ENCODE assay signal across 9 mouse cellular contexts in the genomic region with DNA sequence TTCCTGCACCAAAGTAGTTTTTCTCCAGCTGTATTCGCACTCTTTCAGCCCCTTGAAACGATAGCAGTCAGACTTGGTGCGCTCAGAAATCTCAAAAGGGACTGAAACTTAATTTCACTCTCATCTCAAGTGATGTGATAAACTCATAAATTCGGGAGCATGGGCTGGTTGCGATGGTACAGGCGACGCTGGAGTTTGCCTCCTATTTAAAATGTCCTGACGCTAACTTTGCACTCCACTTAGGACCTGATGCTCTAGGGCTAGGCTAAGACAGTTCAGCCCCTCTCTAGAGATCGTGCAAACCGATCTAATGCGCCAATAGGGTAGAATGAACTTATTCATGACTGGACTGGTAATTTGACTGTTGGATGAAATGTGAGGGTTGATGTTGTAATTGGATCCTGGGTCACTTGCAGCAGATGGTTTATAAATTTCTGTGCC. TPM values are rescaled to one million over a fixed set of nuclear protein-coding genes. Genes with fewer than 3 reads are reported as not detected.
DNase-seq lines count a peak whose midpoint lies in the region; ATAC-seq and TF ChIP-seq lines count a peak whose summit lies in the region.
"Had no signal": no experiment of that assay in that cellular context is flagged by ENCODE, and none has a peak within 500 bp of the region (broad histone marks: within the 10 kb centered on the region; RNA-seq: fewer than 3 reads in every experiment).

No protein-coding gene starts in this region.

- ATAC-seq in forebrain, embryonic 12.5 days (ENCODE audit: low FRiP score), result no peak
- ATAC-seq in liver, embryonic 14.5 days (ENCODE audit: insufficient read depth), result no peak
- ATAC-seq in stomach, embryonic 15.5 days (ENCODE audit: insufficient read depth, low FRiP score, low read depth), result no peak

- H3K27ac ChIP-seq in forebrain, embryonic 12.5 days, result peak overlapping the region; percentile 100
- peak overlapping the region; percentile 99 for H3K27ac ChIP-seq in liver, embryonic 14.5 days
- H3K27ac ChIP-seq in stomach, embryonic 15.5 days, result peak overlapping the region; percentile 100

- H3K4me1 ChIP-seq in forebrain, embryonic 12.5 days, result peaks cover 25% of the 10 kb centered on the region
- peaks cover 21 to 22% of the 10 kb centered on the region in 2 experiments for H3K4me1 ChIP-seq in liver, embryonic 14.5 days (replicated peaks; ENCODE audit: control insufficient read depth in 2 of 2, insufficient read depth in 2 of 2, low read length in 1 of 2)
- H3K4me1 ChIP-seq in stomach, embryonic 15.5 days, result peaks cover 19% of the 10 kb centered on the region

- peak; percentile 14 for DNase-seq in kidney, postnatal 10 days
- DNase-seq in kidney, postnatal 4 days, result no peak
- peak; percentile 50 for DNase-seq in R1 (ENCODE audit: low read depth, low spot score)
- peak in 1 of 3 experiments; percentile 47 for DNase-seq in liver, embryonic 14.5 days (ENCODE audit: low read depth in 3 of 3, low spot score in 3 of 3)
- DNase-seq in natural killer cell, adult 2 months (ENCODE audit: low spot score in 2 of 2), result no peak
- DNase-seq in adrenal gland, postnatal 14 days, result no peak

- under 1% methylated on average over 11 of the region's 11 CpGs for WGBS in forebrain, embryonic 12.5 days
- WGBS in liver, embryonic 14.5 days (ENCODE audit: insufficient replicate concordance), result under 1% methylated on average over 11 of the region's 11 CpGs
- WGBS in stomach, embryonic 15.5 days, result under 1% methylated on average over 11 of the region's 11 CpGs

- peak overlapping the region; percentile 88 for H3K4me2 ChIP-seq in forebrain, embryonic 12.5 days
- peak overlapping the region; percentile 99 for H3K4me2 ChIP-seq in liver, embryonic 14.5 days (ENCODE audit: low read depth)
- peak overlapping the region; percentile 73 for H3K4me2 ChIP-seq in stomach, embryonic 15.5 days

- no peaks in the 10 kb centered on the region for H3K27me3 ChIP-seq in forebrain, embryonic 12.5 days
- no peaks in the 10 kb centered on the region for H3K27me3 ChIP-seq in liver, embryonic 14.5 days (ENCODE audit: control insufficient read depth, insufficient read depth, low read length)
- H3K27me3 ChIP-seq in stomach, embryonic 15.5 days (replicated peaks), result no peaks in the 10 kb centered on the region

- H3K36me3 ChIP-seq in forebrain, embryonic 12.5 days (replicated peaks), result 0 out of 2 replicates have a peak, but pooled peaks cover 3% of the 10 kb centered on the region
- H3K36me3 ChIP-seq in liver, embryonic 14.5 days (replicated peaks; ENCODE audit: control insufficient read depth, insufficient read depth, low read depth), result peaks cover 9% of the 10 kb centered on the region; the same call in 1 of the 2 replicates
- no peaks in the 10 kb centered on the region for H3K36me3 ChIP-seq in stomach, embryonic 15.5 days

- H3K9ac ChIP-seq in forebrain, embryonic 12.5 days, result peak overlapping the region; percentile 98
- H3K9ac ChIP-seq in liver, embryonic 14.5 days (replicated peaks), result peak overlapping the region; percentile 100
- peak overlapping the region; percentile 97 for H3K9ac ChIP-seq in stomach, embryonic 15.5 days

- TF ChIP-seq CTCF in liver, embryonic 14.5 days (IDR thresholded peaks at IDR 0.05; ENCODE audit: low read depth), result no peak

- H3K4me3 ChIP-seq in forebrain, embryonic 12.5 days (replicated peaks), result peak overlapping the region; percentile 90
- H3K4me3 ChIP-seq in liver, embryonic 14.5 days (ENCODE audit: insufficient read depth in 1 of 2, low read depth in 2 of 2, low read length in 2 of 2), result peak overlapping the region; percentile 79 to 100
- H3K4me3 ChIP-seq in stomach, embryonic 15.5 days (replicated peaks), result peak overlapping the region; percentile 89

- H3K9me3 ChIP-seq in forebrain, embryonic 12.5 days, result no peaks in the 10 kb centered on the region
- H3K9me3 ChIP-seq in liver, embryonic 14.5 days (ENCODE audit: control insufficient read depth, low read length), result no peaks in the 10 kb centered on the region
- no peaks in the 10 kb centered on the region for H3K9me3 ChIP-seq in stomach, embryonic 15.5 days

- TF ChIP-seq EP300 in liver, embryonic 14.5 days (IDR thresholded peaks at IDR 0.05; ENCODE audit: low read depth), result no peak

RNA-seq across cellular contexts. Expression of a gene that starts 0.4 kb away (rescaled TPM):
- 0.61 and 1.2 TPM in 2 replicates for polyA plus RNA-seq in forebrain, embryonic 12.5 days (2016; fragmentation: Nextera tagmentation; extraction: Ambion mirVana)
- not detected in 2 replicates for polyA plus RNA-seq in liver, embryonic 14.5 days (2012; rRNA removed)
- polyA plus RNA-seq in liver, embryonic 14.5 days (2014; fragmentation: Nextera tagmentation; extraction: Ambion mirVana), result 0.23 and 0.27 TPM in 2 replicates
- polyA plus RNA-seq in stomach, embryonic 15.5 days (2015; fragmentation: Nextera tagmentation; extraction: Ambion mirVana), result 0.77 and 1.1 TPM in 2 replicates
- 0.93 and 1.0 TPM in 2 replicates for total RNA-seq in adrenal gland, postnatal 14 days (2021)
- total RNA-seq: hematopoietic stem cell, adult 5-6 weeks had no signal

RNA-seq across cellular contexts. Expression of a gene that starts 1.3 kb away (rescaled TPM):
- 163 and 165 TPM in 2 replicates for polyA plus RNA-seq in forebrain, embryonic 12.5 days (2016; fragmentation: Nextera tagmentation; extraction: Ambion mirVana)
- polyA plus RNA-seq in liver, embryonic 14.5 days (2012; rRNA removed), result 11.6 and 21.1 TPM in 2 replicates
- 40.9 and 49.2 TPM in 2 replicates for polyA plus RNA-seq in liver, embryonic 14.5 days (2014; fragmentation: Nextera tagmentation; extraction: Ambion mirVana)
- 109 and 112 TPM in 2 replicates for polyA plus RNA-seq in stomach, embryonic 15.5 days (2015; fragmentation: Nextera tagmentation; extraction: Ambion mirVana)
- total RNA-seq in adrenal gland, postnatal 14 days (2021), result 58.4 and 70.4 TPM in 2 replicates

RNA-seq across cellular contexts. Expression of a gene that starts 32.6 kb away (rescaled TPM):
- polyA plus RNA-seq in forebrain, embryonic 12.5 days (2016; fragmentation: Nextera tagmentation; extraction: Ambion mirVana), result 17.3 and 18.8 TPM in 2 replicates
- 4.5 and 5.4 TPM in 2 replicates for polyA plus RNA-seq in liver, embryonic 14.5 days (2012; rRNA removed)
- polyA plus RNA-seq in liver, embryonic 14.5 days (2014; fragmentation: Nextera tagmentation; extraction: Ambion mirVana), result 4.9 and 6.1 TPM in 2 replicates
- polyA plus RNA-seq in stomach, embryonic 15.5 days (2015; fragmentation: Nextera tagmentation; extraction: Ambion mirVana), result 21.0 and 23.4 TPM in 2 replicates
- total RNA-seq in adrenal gland, postnatal 14 days (2021), result 33.9 and 39.8 TPM in 2 replicates

RNA-seq across cellular contexts. Expression of a gene that starts 48.5 kb away (rescaled TPM):
- polyA plus RNA-seq in forebrain, embryonic 12.5 days (2016; fragmentation: Nextera tagmentation; extraction: Ambion mirVana), result 4.9 and 5.2 TPM in 2 replicates
- 1.3 and 1.4 TPM in 2 replicates for polyA plus RNA-seq in liver, embryonic 14.5 days (2012; rRNA removed)
- polyA plus RNA-seq in liver, embryonic 14.5 days (2014; fragmentation: Nextera tagmentation; extraction: Ambion mirVana), result 0.24 and 0.33 TPM in 2 replicates
- 1.2 and 1.4 TPM in 2 replicates for polyA plus RNA-seq in stomach, embryonic 15.5 days (2015; fragmentation: Nextera tagmentation; extraction: Ambion mirVana)
- 3.1 and 8.1 TPM in 2 replicates for total RNA-seq in adrenal gland, postnatal 14 days (2021)

Comparison
In these comparisons a context has a peak if more than half of its experiments do, and no peak if none do; other contexts are left out.
1. DNase-seq: peak in kidney, postnatal 10 days (single experiment) and R1 (single experiment); none in kidney, postnatal 4 days (0 of 2), natural killer cell, adult 2 months (0 of 2) and adrenal gland, postnatal 14 days (single experiment).
2. Peak in every context shown above with its lines, with median percentiles within 50 percentile points of each other: H3K27ac ChIP-seq, H3K4me2 ChIP-seq, H3K4me3 ChIP-seq and H3K9ac ChIP-seq.